In genomic region chr17:75020026-75020425, GRCm38 (mm10) we compare ENCODE assay signal across 11 mouse cellular contexts. TPM values are rescaled to one million over a fixed set of nuclear protein-coding genes. Genes with fewer than 3 reads are reported as not detected.
DNase-seq lines count a peak whose midpoint lies in the region; ATAC-seq lines count a peak whose summit lies in the region.
"Had no signal": no experiment of that assay in that cellular context is flagged by ENCODE, and none has a peak within 500 bp of the region (broad histone marks: within the 10 kb centered on the region; RNA-seq: fewer than 3 reads in every experiment).

No protein-coding gene starts in this region.

- H3K9ac ChIP-seq in embryonic facial prominence, embryonic 11.5 days (replicated peaks; ENCODE audit: low read length) = no peak overlapping the region
- 0 out of 2 replicates have a peak overlapping the region, but pooled peaks have one; percentile 35 for H3K9ac ChIP-seq in forebrain, embryonic 11.5 days (ENCODE audit: low read length)
- H3K9ac ChIP-seq in hindbrain, embryonic 16.5 days (ENCODE audit: low read depth, low read length) = no peak overlapping the region
- no peak overlapping the region for H3K9ac ChIP-seq in midbrain, embryonic 15.5 days
- H3K9ac ChIP-seq: intestine, embryonic 15.5 days; lung, embryonic 15.5 days had no signal

- peak; percentile 83 for ATAC-seq in embryonic facial prominence, embryonic 11.5 days (replicated peaks; ENCODE audit: insufficient number of reproducible peaks, low FRiP score, low TSS enrichment, low read depth)
- peak; percentile 65 for ATAC-seq in forebrain, embryonic 11.5 days (replicated peaks; ENCODE audit: low FRiP score)
- peak; percentile 87 for ATAC-seq in hindbrain, embryonic 16.5 days
- peak; percentile 67 for ATAC-seq in midbrain, embryonic 15.5 days (replicated peaks)
- ATAC-seq: intestine, embryonic 15.5 days had no signal

- WGBS in embryonic facial prominence, embryonic 11.5 days = 17% methylated on average over 7 of the region's 7 CpGs
- 4% methylated on average over 7 of the region's 7 CpGs for WGBS in forebrain, embryonic 11.5 days
- WGBS in hindbrain, embryonic 16.5 days = 11% methylated on average over 7 of the region's 7 CpGs
- 4% methylated on average over 7 of the region's 7 CpGs for WGBS in midbrain, embryonic 15.5 days

- H3K4me1 ChIP-seq in embryonic facial prominence, embryonic 11.5 days (ENCODE audit: control insufficient read depth, insufficient read depth, low read length) = no peaks in the 10 kb centered on the region
- peaks cover 3% of the 10 kb centered on the region; the same call in 1 of the 2 replicates for H3K4me1 ChIP-seq in forebrain, embryonic 11.5 days (replicated peaks; ENCODE audit: control insufficient read depth, insufficient read depth, low read length)
- H3K4me1 ChIP-seq in hindbrain, embryonic 16.5 days (ENCODE audit: control insufficient read depth, insufficient read depth, low read depth, low read length) = no peaks in the 10 kb centered on the region; the same call in 1 of the 2 replicates
- peaks cover 6% of the 10 kb centered on the region for H3K4me1 ChIP-seq in midbrain, embryonic 15.5 days
- H3K4me1 ChIP-seq: lung, embryonic 15.5 days had no signal

- peak; percentile 71 for DNase-seq in embryonic facial prominence, embryonic 11.5 days (ENCODE audit: low spot score)
- no peak for DNase-seq in forebrain, embryonic 11.5 days (ENCODE audit: low spot score)
- DNase-seq in thymus, postnatal 14 days = no peak
- DNase-seq in spleen, postnatal 36 days (ENCODE audit: low spot score in 2 of 2) = no peak
- no peak for DNase-seq in right cerebral cortex, postnatal 36 days (ENCODE audit: low spot score in 2 of 2)
- DNase-seq: cerebellum, postnatal 14 days had no signal

- H3K9me3 ChIP-seq in embryonic facial prominence, embryonic 11.5 days (replicated peaks; ENCODE audit: control insufficient read depth, low read length) = no peaks in the 10 kb centered on the region
- H3K9me3 ChIP-seq in forebrain, embryonic 11.5 days (ENCODE audit: control insufficient read depth, low read length) = no peaks in the 10 kb centered on the region
- no peaks in the 10 kb centered on the region for H3K9me3 ChIP-seq in hindbrain, embryonic 16.5 days (ENCODE audit: control insufficient read depth, low read length)
- no peaks in the 10 kb centered on the region for H3K9me3 ChIP-seq in midbrain, embryonic 15.5 days
- H3K9me3 ChIP-seq: intestine, embryonic 15.5 days; lung, embryonic 15.5 days had no signal

- H3K4me2 ChIP-seq in embryonic facial prominence, embryonic 11.5 days (ENCODE audit: low read depth, low read length) = no peak overlapping the region
- H3K4me2 ChIP-seq in forebrain, embryonic 11.5 days (ENCODE audit: low read depth, low read length, severe bottlenecking) = peak overlapping the region; percentile 18; the same call in 1 of the 2 replicates
- no peak overlapping the region for H3K4me2 ChIP-seq in hindbrain, embryonic 16.5 days (ENCODE audit: low read length)
- peak overlapping the region; percentile 21 for H3K4me2 ChIP-seq in midbrain, embryonic 15.5 days
- H3K4me2 ChIP-seq: intestine, embryonic 15.5 days; lung, embryonic 15.5 days had no signal

- H3K27ac ChIP-seq in embryonic facial prominence, embryonic 11.5 days (replicated peaks; ENCODE audit: low read depth, low read length) = no peak overlapping the region
- H3K27ac ChIP-seq in forebrain, embryonic 11.5 days (ENCODE audit: low read depth, low read length) = 0 out of 2 replicates have a peak overlapping the region, but pooled peaks have one; percentile 12
- no peak overlapping the region for H3K27ac ChIP-seq in hindbrain, embryonic 16.5 days (ENCODE audit: low read depth, low read length)
- H3K27ac ChIP-seq in midbrain, embryonic 15.5 days = no peak overlapping the region
- H3K27ac ChIP-seq: intestine, embryonic 15.5 days; lung, embryonic 15.5 days had no signal

- H3K27me3 ChIP-seq in embryonic facial prominence, embryonic 11.5 days (ENCODE audit: control insufficient read depth, insufficient read depth, low read length) = no peaks in the 10 kb centered on the region
- no peaks in the 10 kb centered on the region for H3K27me3 ChIP-seq in forebrain, embryonic 11.5 days (ENCODE audit: control insufficient read depth, insufficient read depth, low read length)
- H3K27me3 ChIP-seq in hindbrain, embryonic 16.5 days (replicated peaks; ENCODE audit: control insufficient read depth, insufficient read depth, low read length) = no peaks in the 10 kb centered on the region
- H3K27me3 ChIP-seq in midbrain, embryonic 15.5 days (replicated peaks) = no peaks in the 10 kb centered on the region
- H3K27me3 ChIP-seq: intestine, embryonic 15.5 days; lung, embryonic 15.5 days had no signal

- no peaks in the 10 kb centered on the region for H3K36me3 ChIP-seq in embryonic facial prominence, embryonic 11.5 days (replicated peaks; ENCODE audit: control insufficient read depth, insufficient read depth, low read depth, low read length)
- no peaks in the 10 kb centered on the region for H3K36me3 ChIP-seq in forebrain, embryonic 11.5 days (ENCODE audit: control insufficient read depth, insufficient read depth, low read length)
- no peaks in the 10 kb centered on the region for H3K36me3 ChIP-seq in hindbrain, embryonic 16.5 days (ENCODE audit: control insufficient read depth, insufficient read depth, low read length)
- H3K36me3 ChIP-seq in midbrain, embryonic 15.5 days (replicated peaks) = no peaks in the 10 kb centered on the region
- H3K36me3 ChIP-seq: intestine, embryonic 15.5 days; lung, embryonic 15.5 days had no signal

- no peak overlapping the region for H3K4me3 ChIP-seq in embryonic facial prominence, embryonic 11.5 days (ENCODE audit: low read depth, low read length)
- H3K4me3 ChIP-seq in forebrain, embryonic 11.5 days (ENCODE audit: low read depth, low read length) = no peak overlapping the region
- H3K4me3 ChIP-seq in hindbrain, embryonic 16.5 days (ENCODE audit: low read length) = no peak overlapping the region
- H3K4me3 ChIP-seq in midbrain, embryonic 15.5 days = no peak overlapping the region
- H3K4me3 ChIP-seq: intestine, embryonic 15.5 days; lung, embryonic 15.5 days; myocyte had no signal

RNA-seq across cellular contexts. Expression of gene Ltbp1, which starts 14.7 kb away (rescaled TPM):
- polyA plus RNA-seq in embryonic facial prominence, embryonic 11.5 days (2014; fragmentation: Nextera tagmentation; extraction: Ambion mirVana) = 14.2 and 16.8 TPM in 2 replicates
- 4.2 and 5.0 TPM in 2 replicates for polyA plus RNA-seq in forebrain, embryonic 11.5 days (2014; fragmentation: Nextera tagmentation; extraction: Ambion mirVana)
- polyA plus RNA-seq in hindbrain, embryonic 16.5 days (2015; fragmentation: Nextera tagmentation; extraction: Ambion mirVana) = 1.6 and 2.0 TPM in 2 replicates
- polyA plus RNA-seq in midbrain, embryonic 15.5 days (2015; fragmentation: Nextera tagmentation; extraction: Ambion mirVana) = 1.1 and 1.4 TPM in 2 replicates

Comparison
In these comparisons a context has a peak if more than half of its experiments do, and no peak if none do; other contexts are left out.
1. H3K4me2 ChIP-seq: peak in forebrain, embryonic 11.5 days (single experiment) and midbrain, embryonic 15.5 days (single experiment); none in embryonic facial prominence, embryonic 11.5 days (single experiment) and hindbrain, embryonic 16.5 days (single experiment).
2. Peak in every context shown above with its lines, with median percentiles within 50 percentile points of each other: ATAC-seq.